Mouse (Mus musculus): ENCODE data around the gene Schip1.

GRCm38 (mm10) chr3:68202162-68202902 is 137.7 kb downstream of the Schip1 start:
- no peak for TF ChIP-seq CTCF (IDR thresholded peaks at IDR 0.05; ENCODE audit: control insufficient read depth, insufficient read depth, low read length)
- no peak for TF ChIP-seq POLR2A (IDR thresholded peaks at IDR 0.05; ENCODE audit: borderline replicate concordance, control insufficient read depth, low read depth, low read length)

Data from bone marrow, adult 2 months (tissue).